Mouse (Mus musculus) kidney, adult 2 months (tissue): ENCODE measurements at regions not wholly inside any gene's neighbourhood (a gene's known extent, or its start where the extent isn't known, plus 50 kb on each side); places are given as distances from the start of the nearest gene placed in this dataset.

ENCODE experiments used
- CTCF ChIP-seq: fragments of 200-500 bp; conservative IDR thresholded peaks from 2 replicates; pipeline ENCODE4 v1.5.1; 2011; ENCODE audit warnings: low read depth, mild to moderate bottlenecking, control low read depth, low read length, moderate library complexity, mixed read lengths; ENCODE audit not compliant: insufficient read depth, insufficient read length
- POLR2A ChIP-seq: fragments of 200-500 bp; IDR thresholded peaks from one replicate; pipeline ENCODE4 v1.6.1; 2011; ENCODE audit warnings: low read depth, low read length, control low read depth

DNA sequence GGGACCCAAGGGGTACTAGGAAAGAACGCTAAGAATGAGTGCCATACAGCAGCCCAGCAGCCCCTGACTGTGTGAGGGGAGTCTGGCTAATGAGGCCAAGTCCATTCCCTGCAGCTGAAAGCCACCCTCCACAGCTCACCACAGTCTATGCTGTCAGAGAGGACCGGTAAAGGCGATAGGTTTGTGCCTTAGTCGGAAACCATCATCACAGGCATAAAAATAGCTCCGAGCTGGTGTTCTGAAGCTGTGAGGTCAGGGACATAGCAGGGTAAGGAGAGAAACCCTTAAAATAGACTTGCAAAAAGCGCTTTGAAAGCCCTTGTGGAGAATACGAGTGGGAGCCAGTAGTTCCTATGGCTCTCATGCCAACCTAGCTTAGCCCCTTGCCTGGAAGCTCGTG is 172.1 kb upstream of the Thsd7b start:
- no peak for TF ChIP-seq CTCF
- no peak for TF ChIP-seq POLR2A
